Mouse (Mus musculus) liver, postnatal 0 days (tissue): ENCODE measurements around the gene Por. TPM values are rescaled to one million over a fixed set of nuclear protein-coding genes. Genes with fewer than 3 reads are reported as not detected.
A peak's percentile ranks its signal among the peaks of the same experiment; 100 is the strongest.

ENCODE experiments used
- ATAC-seq: fragments of 200-750 bp; cut with Nextera tagmentation; 2 replicates; pipeline ENCODE4 v1.8.0; 2017; ENCODE audit warnings: mild to moderate bottlenecking, moderate library complexity
- DNase-seq: peaks from one replicate; pipeline ENCODE4 v3.0.0-alpha.2; 2016
- H3K27ac ChIP-seq: fragments of 300-500 bp; sonication (generic); 2 replicates; pipeline ENCODE4 v1.5.1; 2014; ENCODE audit warnings: antibody characterized with exemption, moderate library complexity, mild to moderate bottlenecking, low read depth
- H3K27me3 ChIP-seq: fragments of 300-500 bp; sonication (generic); 2 replicates; pipeline ENCODE4 v1.6.1; 2014; ENCODE audit warnings: low read length, control low read depth, mixed read lengths; ENCODE audit not compliant: insufficient read depth
- H3K36me3 ChIP-seq: fragments of 300-500 bp; sonication (generic); replicated peaks from 2 replicates; pipeline ENCODE4 v1.6.1; 2014; ENCODE audit warnings: mild to moderate bottlenecking, control low read depth, low read length, moderate library complexity, mixed read lengths; ENCODE audit not compliant: insufficient read depth
- H3K4me1 ChIP-seq: fragments of 300-500 bp; sonication (generic); 2 replicates; pipeline ENCODE4 v1.6.1; 2014; ENCODE audit warnings: antibody characterized with exemption, mild to moderate bottlenecking, control low read depth; ENCODE audit not compliant: insufficient read depth
- H3K4me2 ChIP-seq: fragments of 300-500 bp; sonication (generic); 2 replicates; pipeline ENCODE4 v1.6.1; 2014; ENCODE audit warnings: low read depth, mild to moderate bottlenecking, low read length, moderate library complexity, mixed read lengths
- H3K4me3 ChIP-seq: fragments of 300-500 bp; sonication (generic); 2 replicates; pipeline ENCODE4 v1.5.1; 2014; ENCODE audit warnings: low read depth, low read length
- H3K9ac ChIP-seq: fragments of 300-500 bp; sonication (generic); replicated peaks from 2 replicates; pipeline ENCODE4 v1.6.1; 2014; ENCODE audit warnings: mild to moderate bottlenecking, moderate library complexity
- H3K9me3 ChIP-seq: fragments of 300-500 bp; sonication (generic); 2 replicates; pipeline ENCODE4 v1.6.1; 2016; ENCODE audit warnings: mild to moderate bottlenecking, control low read depth, low read length, mixed read lengths
- CTCF ChIP-seq: sonication (generic); IDR thresholded peaks from 2 replicates; pipeline ENCODE4 v1.5.1; 2016; ENCODE audit warnings: antibody characterized with exemption, low read depth
- EP300 ChIP-seq: IDR thresholded peaks from 2 replicates; pipeline ENCODE4 v1.6.1; 2016; ENCODE audit warnings: antibody characterized with exemption, low read depth, mild to moderate bottlenecking
- WGBS: fragments of 180-500 bp; shearing (Covaris S2); extraction: QIAGEN DNeasy Blood & Tissue Kit; methylation state at CpG from one replicate; pipeline ENCODE4 v1.1.7; 2014; ENCODE audit not compliant: insufficient replicate concordance; 5-methylcytosine and 5-hydroxymethylcytosine counted together
- polyA plus RNA-seq: library from polyadenylated mRNA; unstranded; fragments of >200 nt; fragmentation: Nextera tagmentation; extraction: Ambion mirVana; gene quantifications from 2 replicates; pipeline ENCODE4 v1.2.1, GENCODE M21; 2015

Gene Por
- polyA plus RNA-seq, 1 experiment from 2014 or later: 303 TPM

- Histone ChIP-seq H3K36me3 (peaks cover 17% of the 10 kb centered on the region), H3K4me3 (no peak overlapping the region), H3K9me3 (no peaks in the 10 kb centered on the region), H3K27me3 (no peaks in the 10 kb centered on the region), H3K4me2 (no peak overlapping the region), H3K9ac (no peak overlapping the region), H3K4me1 (peaks cover 41% of the 10 kb centered on the region), H3K27ac (peak overlapping the region; percentile 13)
- DNase-seq (no peak), ATAC-seq (no peak)
- TF ChIP-seq EP300 (no peak), CTCF (no peak)
- 87% methylated on average over 13 of the region's 13 CpGs for WGBS
Observed at GRCm38 (mm10) chr5:135707039-135707438, 37.2 kb downstream of the Por start.

DNA sequence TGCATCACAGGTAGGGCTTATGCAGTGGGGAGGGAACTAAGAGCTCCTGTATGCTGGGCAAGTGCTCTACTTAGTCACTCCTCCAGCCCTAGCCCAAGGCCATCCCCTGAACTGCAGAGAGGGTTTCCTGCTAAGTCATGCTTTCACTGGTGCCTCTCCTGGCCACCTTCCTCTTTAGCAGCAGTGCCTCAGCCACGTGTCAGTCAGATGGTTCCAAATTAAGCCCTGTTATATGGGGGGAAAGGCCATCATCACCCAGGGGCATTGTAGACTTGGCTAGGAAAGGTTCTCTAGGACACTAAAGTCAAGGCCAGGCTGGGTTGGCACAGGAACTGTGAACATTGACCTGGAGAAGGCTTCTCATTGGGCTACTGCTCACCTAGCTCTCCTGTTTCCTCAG, 38.0 kb downstream of the Por start:
- DNase-seq: peak; percentile 22
- H3K36me3 ChIP-seq: peaks cover 17% of the 10 kb centered on the region
- 8% methylated on average over 1 of the region's 1 CpGs for WGBS
- no peaks in the 10 kb centered on the region for H3K27me3 ChIP-seq
- H3K4me1 ChIP-seq: peaks cover 44% of the 10 kb centered on the region
- no peak overlapping the region for H3K4me2 ChIP-seq
- peak overlapping the region; percentile 13 for H3K27ac ChIP-seq
- H3K9ac ChIP-seq: no peak overlapping the region
- H3K9me3 ChIP-seq: no peaks in the 10 kb centered on the region
- TF ChIP-seq EP300 (no peak), CTCF (no peak)
- peak; percentile 21; the same call in 1 of the 2 replicates for ATAC-seq
- H3K4me3 ChIP-seq: no peak overlapping the region

- no peak overlapping the region for H3K4me3 ChIP-seq
- no peak overlapping the region for H3K9ac ChIP-seq
- H3K4me2 ChIP-seq: no peak overlapping the region
- no peaks in the 10 kb centered on the region for H3K9me3 ChIP-seq
- ATAC-seq (no peak), DNase-seq (no peak)
- H3K27ac ChIP-seq: no peak overlapping the region
- H3K36me3 ChIP-seq: peaks cover 13% of the 10 kb centered on the region
- H3K27me3 ChIP-seq: no peaks in the 10 kb centered on the region
- WGBS: 74% methylated on average over 5 of the region's 5 CpGs
- TF ChIP-seq EP300: no peak
- TF ChIP-seq CTCF: no peak
- peaks cover 50% of the 10 kb centered on the region for H3K4me1 ChIP-seq
Observed at GRCm38 (mm10) chr5:135709716-135710115, 39.9 kb downstream of the Por start.

GRCm38 (mm10) chr5:135710599-135711214, 40.9 kb downstream of the Por start:
- Histone ChIP-seq H3K4me3 (no peak overlapping the region), H3K4me2 (no peak overlapping the region), H3K36me3 (peaks cover 13% of the 10 kb centered on the region), H3K9me3 (no peaks in the 10 kb centered on the region), H3K27ac (peak overlapping the region; percentile 48), H3K9ac (no peak overlapping the region), H3K4me1 (peaks cover 50% of the 10 kb centered on the region), H3K27me3 (no peaks in the 10 kb centered on the region)
- DNase-seq (peak; percentile 36), ATAC-seq (peak; percentile 11; the same call in 1 of the 2 replicates)
- TF ChIP-seq EP300: no peak
- WGBS: 43% methylated on average over 7 of the region's 7 CpGs

- H3K9me3 ChIP-seq: no peaks in the 10 kb centered on the region
- peak overlapping the region; percentile 48 for H3K27ac ChIP-seq
- H3K4me1 ChIP-seq: peaks cover 50% of the 10 kb centered on the region
- no peak for DNase-seq
- 68% methylated on average over 13 of the region's 13 CpGs for WGBS
- H3K4me3 ChIP-seq: no peak overlapping the region
- no peak for ATAC-seq
- peaks cover 22% of the 10 kb centered on the region for H3K36me3 ChIP-seq
- no peaks in the 10 kb centered on the region for H3K27me3 ChIP-seq
- H3K4me2 ChIP-seq: no peak overlapping the region
- H3K9ac ChIP-seq: no peak overlapping the region
- TF ChIP-seq CTCF: no peak
- no peak for TF ChIP-seq EP300
Observed at GRCm38 (mm10) chr5:135711582-135712355, 41.9 kb downstream of the Por start.

DNA sequence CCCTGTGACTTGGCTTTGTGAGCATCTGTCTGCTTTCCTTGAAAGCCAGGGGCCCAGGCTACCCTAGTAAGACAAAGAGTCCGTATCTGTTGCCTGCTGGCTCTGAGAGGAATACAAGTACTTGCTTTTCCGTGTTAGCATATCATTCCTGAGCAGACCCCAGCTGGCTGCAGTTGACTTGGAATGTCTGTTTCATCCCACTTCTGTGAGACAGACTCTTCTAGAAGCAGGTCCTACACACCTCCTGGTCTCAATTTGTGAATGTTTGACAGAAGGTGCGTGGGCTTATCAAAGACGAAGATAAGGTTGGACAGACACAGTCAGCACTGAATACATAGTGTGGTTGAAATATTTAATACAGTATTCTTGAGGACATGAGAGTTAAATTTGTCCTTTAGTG, 43.0 kb downstream of the Por start:
- no peak for TF ChIP-seq EP300
- no peak for TF ChIP-seq CTCF

More for the DNA sequence above, 43.0 kb downstream of the Por start:
- Histone ChIP-seq H3K27me3 (no peaks in the 10 kb centered on the region), H3K27ac (peak overlapping the region; percentile 42; the same call in 1 of the 2 replicates), H3K4me3 (no peak overlapping the region), H3K9ac (no peak overlapping the region), H3K4me2 (no peak overlapping the region), H3K9me3 (no peaks in the 10 kb centered on the region), H3K4me1 (peaks cover 44% of the 10 kb centered on the region), H3K36me3 (peaks cover 27% of the 10 kb centered on the region)
- 35% methylated on average over 4 of the region's 4 CpGs for WGBS
- ATAC-seq (no peak), DNase-seq (no peak)
